Mouse (Mus musculus) ES-Bruce4 (cell line): ENCODE data around the gene Sez6l. TPM values are rescaled to one million over a fixed set of nuclear protein-coding genes. Genes with fewer than 3 reads are reported as not detected.
A peak's percentile ranks its signal among the peaks of the same experiment; 100 is the strongest.

Source experiments
- H3K27ac ChIP-seq: 2 replicates; pipeline ENCODE4 v1.5.1; 2012; ENCODE audit warnings: low read length, inconsistent platforms; ENCODE audit not compliant: insufficient read depth
- H3K27me3 ChIP-seq: 2 replicates; pipeline ENCODE4 v1.6.1; 2012; ENCODE audit warnings: mild to moderate bottlenecking, low read length, inconsistent platforms; ENCODE audit not compliant: control insufficient read depth, poor library complexity, insufficient read depth, severe bottlenecking
- H3K36me3 ChIP-seq: 2 replicates; pipeline ENCODE4 v1.6.1; 2012; ENCODE audit warnings: inconsistent platforms, mild to moderate bottlenecking, low read length, moderate library complexity; ENCODE audit not compliant: control insufficient read depth, poor library complexity, insufficient read depth, severe bottlenecking
- H3K4me1 ChIP-seq: one replicate; pipeline ENCODE4 v1.8.1; 2011; ENCODE audit warnings: low read length; ENCODE audit not compliant: control insufficient read depth, insufficient read depth
- H3K4me3 ChIP-seq: 2 replicates; pipeline ENCODE4 v1.5.1; 2011; ENCODE audit warnings: low read depth, mild to moderate bottlenecking, low read length
- H3K9ac ChIP-seq: 2 replicates; pipeline ENCODE4 v1.6.1; 2012; ENCODE audit warnings: low read depth, mild to moderate bottlenecking, inconsistent platforms; ENCODE audit not compliant: poor library complexity, severe bottlenecking
- H3K9me3 ChIP-seq: replicated peaks from 2 replicates; pipeline ENCODE4 v1.6.1; 2012; ENCODE audit warnings: mild to moderate bottlenecking, low read length, inconsistent platforms; ENCODE audit not compliant: control insufficient read depth, poor library complexity, insufficient read depth, severe bottlenecking
- CTCF ChIP-seq: IDR thresholded peaks from one replicate; pipeline ENCODE4 v1.8.1; 2011; ENCODE audit warnings: low read depth, low read length
- EP300 ChIP-seq: IDR thresholded peaks from 2 replicates; pipeline ENCODE4 v1.6.1; 2011; ENCODE audit warnings: low read depth, low read length; ENCODE audit not compliant: insufficient read depth
- POLR2A ChIP-seq: IDR thresholded peaks from one replicate; pipeline ENCODE4 v1.8.1; 2011; ENCODE audit warnings: low read length; ENCODE audit not compliant: insufficient read depth
- polyA plus RNA-seq: library from polyadenylated mRNA; stranded (reverse); fragments of >200 nt; gene quantifications from 2 replicates; pipeline ENCODE4 v1.2.4, GENCODE M21; 2011; ENCODE audit warnings: low read depth; ENCODE audit not compliant: missing spikeins, insufficient read depth, insufficient read length

The Sez6l gene
- polyA plus RNA-seq, 1 experiment: 0.16 TPM

DNA sequence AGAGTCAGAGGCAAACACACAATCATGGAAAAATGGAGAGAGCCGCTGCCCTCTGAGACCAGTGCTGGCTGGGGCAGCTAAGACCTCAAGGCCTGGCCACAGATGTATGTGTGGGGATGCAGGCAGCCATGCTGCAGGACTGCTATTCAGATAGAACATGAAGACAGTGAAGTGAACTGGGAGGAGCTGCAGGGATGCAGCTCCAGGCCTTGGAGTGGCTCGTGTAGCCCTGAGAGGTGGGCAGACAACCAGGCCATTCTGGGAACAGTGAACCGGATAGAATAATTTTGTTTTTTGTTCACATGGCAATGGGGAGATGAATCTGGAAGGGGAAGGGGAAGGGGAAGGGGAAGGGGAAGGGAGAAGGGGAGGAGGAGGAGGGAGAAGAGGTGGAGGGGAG lies 51.0 kb downstream of the Sez6l start:
- H3K4me1 ChIP-seq: peaks cover 11% of the 10 kb centered on the region

DNA sequence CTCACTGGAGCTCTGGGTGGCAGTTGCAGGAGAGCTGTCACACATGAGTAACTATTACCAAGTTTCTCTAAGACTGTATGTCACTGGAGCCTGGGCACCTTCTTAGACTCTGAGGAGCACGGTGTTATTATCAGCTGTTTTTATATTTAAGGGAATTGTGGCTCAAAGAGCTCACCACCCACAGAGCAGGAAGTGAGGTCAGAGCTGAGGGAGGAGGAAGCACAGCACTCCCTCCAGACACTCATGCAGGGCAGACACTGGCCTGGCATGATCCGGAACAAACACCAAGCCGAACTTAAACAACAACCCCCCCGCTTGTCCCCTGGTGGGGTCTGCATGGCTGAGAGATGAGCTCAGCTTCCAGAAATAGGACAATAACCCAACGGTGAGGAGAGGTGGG lies 51.7 kb downstream of the Sez6l start:
- Histone ChIP-seq H3K9me3 (no peaks in the 10 kb centered on the region), H3K27ac (no peak overlapping the region), H3K9ac (no peak overlapping the region), H3K4me3 (no peak overlapping the region), H3K27me3 (no peaks in the 10 kb centered on the region), H3K36me3 (no peaks in the 10 kb centered on the region), H3K4me1 (peaks cover 11% of the 10 kb centered on the region)
- TF ChIP-seq EP300 (no peak), CTCF (no peak)

More for the DNA sequence above, 51.0 kb downstream of the Sez6l start:
- no peaks in the 10 kb centered on the region for H3K36me3 ChIP-seq
- H3K9me3 ChIP-seq: no peaks in the 10 kb centered on the region
- H3K9ac ChIP-seq: no peak overlapping the region
- no peak overlapping the region for H3K27ac ChIP-seq
- no peaks in the 10 kb centered on the region for H3K27me3 ChIP-seq
- TF ChIP-seq POLR2A (no peak), EP300 (no peak), CTCF (no peak)
- no peak overlapping the region for H3K4me3 ChIP-seq

DNA sequence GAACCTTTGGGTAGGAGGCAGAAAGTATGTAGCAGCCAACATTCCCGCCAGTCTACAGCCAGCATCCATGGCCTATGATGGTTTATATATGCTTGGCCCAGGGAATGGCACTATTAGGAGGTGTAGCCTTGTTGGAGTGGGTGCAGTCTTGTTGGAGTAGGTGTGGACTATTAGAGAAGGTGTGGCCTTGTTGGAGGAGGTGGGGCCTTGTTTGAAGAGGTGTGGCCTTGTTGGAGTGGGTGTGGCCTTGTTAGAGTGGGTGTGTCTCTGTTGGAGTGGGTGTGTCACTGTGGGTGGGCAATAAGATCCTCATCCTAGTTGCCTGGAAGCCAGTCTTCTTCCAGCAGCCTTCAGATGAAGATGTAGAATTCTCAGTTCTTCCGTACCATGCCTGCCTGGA lies 53.2 kb downstream of the Sez6l start:
- Histone ChIP-seq H3K36me3 (no peaks in the 10 kb centered on the region), H3K9me3 (no peaks in the 10 kb centered on the region), H3K27ac (no peak overlapping the region), H3K4me3 (no peak overlapping the region), H3K9ac (no peak overlapping the region), H3K4me1 (peaks cover 11% of the 10 kb centered on the region), H3K27me3 (no peaks in the 10 kb centered on the region)
- TF ChIP-seq CTCF (no peak), POLR2A (no peak), EP300 (no peak)

DNA sequence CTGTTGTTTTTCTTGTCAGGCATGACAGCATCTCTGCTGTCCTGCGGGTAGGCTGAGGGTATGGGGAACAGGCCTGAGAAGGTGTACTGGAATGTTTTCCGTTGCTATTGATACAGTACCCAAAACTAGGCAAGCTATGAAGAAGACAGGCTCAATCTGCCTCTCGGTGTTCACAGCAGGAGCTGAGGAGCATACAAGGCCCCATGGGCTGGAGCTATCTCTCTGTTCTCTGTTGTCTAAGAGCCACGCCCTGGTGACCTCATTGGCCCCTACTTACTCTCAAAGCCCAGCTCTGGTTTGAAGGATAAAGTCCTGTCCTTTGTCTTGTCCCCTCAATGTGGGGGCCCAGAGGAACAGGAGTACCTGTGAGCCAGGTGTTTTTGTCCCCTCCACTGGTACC lies 53.7 kb downstream of the Sez6l start:
- Histone ChIP-seq H3K27me3 (no peaks in the 10 kb centered on the region), H3K9ac (no peak overlapping the region), H3K4me1 (peaks cover 11% of the 10 kb centered on the region), H3K36me3 (no peaks in the 10 kb centered on the region), H3K4me3 (no peak overlapping the region), H3K9me3 (no peaks in the 10 kb centered on the region), H3K27ac (no peak overlapping the region)
- TF ChIP-seq EP300 (no peak), CTCF (no peak)

DNA sequence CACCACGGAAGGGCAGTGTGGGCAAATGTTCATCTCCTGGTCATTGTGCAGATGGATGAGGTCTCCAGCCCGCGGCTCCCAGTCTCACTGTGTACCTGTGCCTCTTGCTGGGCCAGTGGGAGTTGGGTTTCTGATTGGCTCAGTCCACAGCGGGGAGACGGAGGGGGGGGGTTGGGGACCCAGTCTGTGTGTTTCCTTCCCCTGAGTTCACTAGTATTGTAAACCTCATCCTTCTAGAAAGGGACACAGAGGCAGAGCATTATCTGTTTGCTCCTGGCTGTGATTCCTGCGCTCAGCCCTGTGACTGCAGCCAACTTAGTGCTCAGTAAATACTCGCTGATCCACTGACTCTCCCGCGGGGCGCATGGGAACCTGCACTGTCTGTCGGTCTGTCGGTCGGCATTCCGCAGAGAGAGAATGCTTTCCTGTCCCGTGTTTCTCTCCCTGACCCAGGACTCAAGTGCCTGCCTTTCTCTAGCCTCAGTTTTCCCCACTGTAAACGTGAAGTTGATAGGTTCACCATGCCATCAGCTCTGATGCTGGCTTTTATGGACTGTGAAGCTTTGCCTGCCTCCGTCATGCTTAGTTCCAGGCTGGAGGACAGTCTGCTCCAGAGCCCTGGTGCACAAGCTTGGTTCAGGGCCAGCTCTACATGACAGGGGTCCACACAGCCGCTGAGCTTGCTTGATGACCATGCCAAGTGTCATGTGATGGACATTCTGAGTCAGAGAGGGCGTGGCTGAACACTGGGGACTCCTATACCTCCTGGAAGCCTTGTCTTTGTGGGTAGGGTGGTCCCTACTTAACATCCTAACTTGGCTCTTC lies 55.1 kb downstream of the Sez6l start:
- Histone ChIP-seq H3K4me1 (peaks cover 11% of the 10 kb centered on the region), H3K27ac (no peak overlapping the region), H3K9me3 (no peaks in the 10 kb centered on the region), H3K27me3 (no peaks in the 10 kb centered on the region), H3K4me3 (no peak overlapping the region), H3K9ac (no peak overlapping the region), H3K36me3 (no peaks in the 10 kb centered on the region)
- TF ChIP-seq CTCF (no peak), EP300 (no peak), POLR2A (no peak)

DNA sequence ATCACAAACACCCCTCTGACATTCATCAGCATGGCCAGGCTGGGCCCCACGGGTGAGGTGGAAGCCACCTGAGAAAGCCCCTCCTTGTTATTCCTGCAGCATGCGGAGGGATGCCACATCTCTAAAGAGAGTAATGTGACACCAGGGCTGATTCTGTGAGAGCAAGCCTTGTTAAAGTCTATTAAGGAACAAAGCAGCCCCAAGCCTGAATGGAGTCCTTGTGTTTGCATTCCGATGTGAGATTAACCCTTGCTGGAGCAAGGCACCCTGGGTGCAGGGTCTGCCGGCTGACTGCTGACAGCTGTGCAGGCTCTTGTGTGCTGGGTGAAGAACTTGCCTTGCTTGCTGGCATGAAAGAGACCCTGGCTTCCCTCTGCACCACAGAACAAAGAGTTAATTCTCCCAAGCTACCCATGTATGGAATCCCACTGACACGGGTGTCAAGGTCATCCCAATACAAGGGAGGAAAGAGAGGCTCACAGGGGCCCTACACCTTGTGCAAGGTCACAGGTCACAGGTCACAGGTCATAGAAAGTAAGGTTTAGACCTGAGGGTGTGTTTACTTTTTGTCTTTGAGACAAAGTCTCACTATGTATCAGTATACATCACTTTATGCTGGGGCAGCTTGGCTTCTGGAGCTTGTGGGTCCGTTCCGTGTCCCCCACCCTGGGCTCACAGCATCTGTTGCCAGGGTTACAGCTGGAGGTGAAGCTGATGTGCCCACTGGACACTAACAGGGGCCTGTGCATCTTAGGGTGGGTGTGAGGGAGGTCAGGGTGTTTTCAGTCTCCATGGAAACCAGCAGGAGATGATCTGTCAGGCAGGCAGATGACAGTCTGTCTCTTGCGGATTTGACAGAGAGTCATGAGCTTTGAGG lies 55.9 kb downstream of the Sez6l start:
- H3K9ac ChIP-seq: no peak overlapping the region
- TF ChIP-seq EP300 (0 out of 2 replicates have a peak, but pooled peaks have one; percentile 66), CTCF (no peak)
- H3K4me1 ChIP-seq: peaks cover 11% of the 10 kb centered on the region
- no peaks in the 10 kb centered on the region for H3K36me3 ChIP-seq
- no peaks in the 10 kb centered on the region for H3K27me3 ChIP-seq
- no peaks in the 10 kb centered on the region for H3K9me3 ChIP-seq
- H3K4me3 ChIP-seq: no peak overlapping the region
- H3K27ac ChIP-seq: no peak overlapping the region
